Mouse (Mus musculus) fibroblast of lung, adult 2 months (primary cell): ENCODE results near the gene Sult1c1.
"Not testable (repeated sequence)": the region's sequence is repeated elsewhere in the genome, so short reads cannot be mapped to it uniquely, and the experiment has no call there.

ENCODE experiments used
- DNase-seq: peaks from one replicate; pipeline ENCODE4 v3.0.0-alpha.2; 2011; ENCODE audit warnings: low read depth

The Sult1c1 gene

DNA sequence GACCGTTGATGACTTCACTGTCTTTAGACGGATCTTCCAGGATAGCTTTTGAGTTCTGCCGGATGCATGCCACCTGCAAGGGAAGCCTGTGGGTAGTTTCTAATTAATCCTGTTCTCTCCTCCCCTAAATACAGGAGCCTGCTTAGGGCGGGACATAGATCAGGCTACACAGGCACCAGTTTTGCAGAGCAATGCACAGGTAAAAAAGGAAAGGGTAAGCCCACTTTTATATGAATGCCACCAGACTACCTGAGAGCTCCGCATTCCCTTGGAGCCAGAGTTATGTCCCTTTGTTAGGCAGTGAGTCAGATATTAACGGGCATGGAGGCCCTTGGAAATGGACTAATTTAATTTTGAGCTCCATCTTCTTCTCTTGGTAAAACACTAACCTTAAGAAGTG lies at the start of gene Sult1c1:
Sult1c1 (minus strand) TSS at position 101 of the 400 bp plus-strand sequence.
- DNase-seq = no peak

DNA sequence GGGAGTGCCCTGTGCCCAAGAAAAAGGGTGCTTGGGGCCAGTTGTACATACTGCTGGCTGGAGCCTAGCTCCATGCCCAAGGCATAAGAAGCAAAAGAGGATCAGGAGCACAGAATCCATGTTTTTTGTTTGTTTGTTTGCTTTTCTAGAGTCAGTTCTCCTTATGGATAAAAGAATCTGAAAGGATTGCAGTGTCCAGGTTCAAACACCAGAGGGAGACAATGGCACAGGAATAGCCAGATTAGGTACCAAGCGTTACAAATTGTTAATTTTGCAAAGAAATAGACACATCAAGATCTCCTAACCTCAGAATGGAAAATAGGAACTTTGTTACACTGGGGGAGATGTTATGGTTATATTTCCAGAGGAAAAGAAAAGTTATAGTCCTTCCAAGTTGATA lies 23.7 kb upstream of the Sult1c1 start:
- DNase-seq = no peak

DNA sequence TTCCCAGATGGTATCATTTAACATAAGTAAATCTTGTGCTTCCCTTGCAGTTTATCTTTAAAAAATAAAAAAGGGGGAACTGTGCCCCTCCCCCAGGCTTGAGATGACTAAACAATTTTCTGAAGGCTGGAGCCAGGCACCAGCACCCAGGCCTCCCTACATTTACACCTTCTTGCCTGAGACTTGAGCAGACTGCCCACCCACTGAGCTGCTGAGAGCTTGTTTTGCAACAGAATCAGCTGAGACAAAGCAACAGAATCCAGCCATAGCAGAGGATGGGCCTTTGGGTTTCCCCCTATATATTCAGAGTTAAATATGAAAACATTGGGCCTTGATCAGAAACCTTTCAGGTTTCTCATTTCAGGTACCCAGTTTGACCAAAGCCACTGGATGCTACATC lies 20.7 kb upstream of the Sult1c1 start:
- DNase-seq = no peak

DNA sequence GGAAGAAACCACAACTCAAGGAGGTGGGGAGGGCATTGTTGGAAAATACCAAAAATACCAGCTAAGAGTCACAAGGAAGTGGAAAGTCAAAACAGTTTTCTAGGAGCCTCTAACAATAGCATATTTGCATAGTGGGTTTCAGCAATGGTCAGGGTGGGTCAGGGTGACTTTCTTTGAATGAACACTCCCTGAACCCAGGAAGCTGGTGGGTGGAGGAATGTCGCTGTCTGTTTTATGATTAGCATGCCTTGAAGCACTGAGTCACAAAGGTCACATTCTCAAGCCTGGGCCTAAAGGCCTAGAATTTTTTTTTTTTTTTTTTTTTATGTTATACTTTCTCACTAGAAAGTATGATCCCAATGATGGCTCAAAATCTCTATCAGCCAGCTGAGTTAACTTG lies 20.1 kb upstream of the Sult1c1 start:
- DNase-seq = not testable (repeated sequence)

DNA sequence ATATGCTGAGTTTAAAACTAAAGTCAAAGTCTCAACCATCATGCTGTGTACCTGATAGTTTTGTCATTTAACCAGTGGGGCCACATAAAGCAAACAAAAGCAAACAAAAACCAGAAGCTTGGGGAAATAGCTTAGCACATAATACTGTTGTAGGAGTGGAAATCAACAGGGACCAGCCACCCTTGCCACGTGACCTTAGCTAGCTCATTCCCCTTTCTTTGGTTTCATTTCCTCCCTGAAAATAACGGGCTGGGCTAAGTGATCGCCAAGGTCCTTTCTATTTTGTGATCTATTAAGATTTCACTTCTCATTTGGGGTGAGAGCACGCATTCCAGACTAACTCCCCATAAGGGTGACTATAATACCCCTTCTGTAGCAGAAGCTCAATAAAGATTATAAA lies 13.0 kb upstream of the Sult1c1 start:
- no peak for DNase-seq

DNA sequence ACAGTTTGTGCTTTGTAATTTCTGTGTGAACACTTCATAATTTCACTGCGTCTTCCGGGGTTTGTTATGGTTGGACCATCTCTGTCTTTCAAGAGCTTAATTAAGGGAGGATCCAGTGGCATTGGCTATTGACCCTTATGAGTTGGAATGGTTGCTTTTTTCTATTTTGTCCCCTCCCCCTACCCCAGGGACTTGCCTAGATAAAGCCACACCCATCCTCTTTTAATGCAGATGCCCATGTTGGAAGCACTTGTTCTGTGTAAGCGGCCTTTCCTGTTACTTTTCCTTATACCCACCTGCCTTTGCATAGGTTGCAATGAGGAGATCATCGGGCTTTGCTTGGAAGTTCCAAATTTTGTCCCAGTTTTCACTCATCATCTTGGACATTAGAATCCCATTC lies 16.9 kb downstream of the Sult1c1 start:
- DNase-seq = no peak

DNA sequence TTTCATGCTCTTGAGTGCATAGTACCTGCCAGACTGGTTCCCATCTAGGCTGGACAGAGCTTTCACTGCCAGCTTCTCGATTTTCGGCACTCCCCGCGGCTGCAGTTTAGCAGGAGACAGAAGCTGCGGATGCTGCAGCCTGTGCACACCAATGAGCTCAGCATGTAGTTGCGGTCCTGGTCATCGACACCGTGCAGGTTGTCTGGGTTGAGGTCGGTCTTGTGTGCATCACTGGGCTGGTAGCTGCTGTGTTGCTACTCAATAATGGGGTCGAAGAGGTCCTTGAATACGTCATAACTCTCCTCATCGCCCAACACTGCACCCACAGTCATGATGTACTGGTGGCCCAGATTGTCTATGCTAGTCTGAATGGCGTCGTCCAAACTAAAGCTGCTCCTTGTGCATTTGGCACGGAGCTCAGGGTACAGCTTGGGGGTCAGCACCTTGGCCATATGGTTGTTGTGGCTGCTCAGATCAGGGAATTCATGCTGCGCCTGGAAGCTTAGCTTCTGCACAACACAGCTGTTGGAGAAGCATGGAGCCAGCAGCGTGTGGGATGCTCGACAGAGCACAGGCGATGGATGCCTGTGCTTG lies 48.8 kb downstream of the Sult1c1 start:
- no peak for DNase-seq

DNA sequence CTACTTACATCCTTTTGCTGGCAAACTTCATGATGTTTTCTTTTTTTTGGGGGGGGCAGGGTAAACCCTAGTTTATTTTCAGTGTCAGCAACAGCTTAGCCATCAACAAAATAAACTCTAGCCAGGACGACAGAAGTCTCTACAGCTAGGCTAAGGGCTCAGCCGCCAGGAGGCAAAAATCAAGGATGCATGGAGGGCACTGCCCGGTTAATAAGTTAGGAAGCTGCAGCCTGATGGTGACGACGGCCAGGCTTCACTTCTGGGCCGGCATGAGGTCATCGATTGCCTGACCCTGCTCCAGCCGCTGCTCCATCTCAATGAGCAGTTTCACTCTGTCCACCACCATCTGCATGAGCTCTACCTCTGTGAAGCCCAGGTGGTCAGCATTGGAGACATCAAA lies 49.7 kb downstream of the Sult1c1 start:
- no peak for DNase-seq
